Mouse (Mus musculus) limb, embryonic 13.5 days (tissue): ENCODE results near the gene Nat8f4. TPM values are rescaled to one million over a fixed set of nuclear protein-coding genes. Genes with fewer than 3 reads are reported as not detected.

Source experiments
- ATAC-seq: fragments of 200-750 bp; cut with Nextera tagmentation; 2 replicates; pipeline ENCODE4 v1.8.0; 2017; ENCODE audit warnings: low read depth, moderate number of reproducible peaks, moderate TSS enrichment; ENCODE audit not compliant: low FRiP score
- H3K27ac ChIP-seq: fragments of 300-500 bp; sonication (generic); 2 replicates; pipeline ENCODE4 v1.5.1; 2015; ENCODE audit warnings: inconsistent platforms, mild to moderate bottlenecking, moderate library complexity
- H3K27me3 ChIP-seq: fragments of 300-500 bp; sonication (generic); 2 replicates; pipeline ENCODE4 v1.6.1; 2015; ENCODE audit warnings: mild to moderate bottlenecking, inconsistent platforms
- H3K36me3 ChIP-seq: fragments of 300-500 bp; sonication (generic); 2 replicates; pipeline ENCODE4 v1.6.1; 2015; ENCODE audit warnings: inconsistent platforms, mild to moderate bottlenecking, moderate library complexity
- H3K4me1 ChIP-seq: fragments of 300-500 bp; sonication (generic); 2 replicates; pipeline ENCODE4 v1.6.1; 2015; ENCODE audit warnings: inconsistent platforms
- H3K4me2 ChIP-seq: fragments of 300-500 bp; sonication (generic); replicated peaks from 2 replicates; pipeline ENCODE4 v1.6.1; 2015; ENCODE audit warnings: inconsistent platforms, mild to moderate bottlenecking, moderate library complexity
- H3K4me3 ChIP-seq: fragments of 300-500 bp; sonication (generic); 2 replicates; pipeline ENCODE4 v1.5.1; 2015; ENCODE audit warnings: moderate library complexity, mild to moderate bottlenecking, inconsistent platforms
- H3K9ac ChIP-seq: fragments of 300-500 bp; sonication (generic); 2 replicates; pipeline ENCODE4 v1.6.1; 2015; ENCODE audit warnings: mild to moderate bottlenecking, inconsistent platforms
- H3K9me3 ChIP-seq: fragments of 300-500 bp; sonication (generic); 2 replicates; pipeline ENCODE4 v1.6.1; 2016; ENCODE audit warnings: inconsistent platforms
- WGBS: fragments of 180-500 bp; shearing (Covaris S2); methylation state at CpG from one replicate; pipeline ENCODE4 v1.1.7; 2015; 5-methylcytosine and 5-hydroxymethylcytosine counted together
- polyA plus RNA-seq: library from polyadenylated mRNA; unstranded; fragments of >200 nt; fragmentation: Nextera tagmentation; extraction: Ambion mirVana; gene quantifications from 2 replicates; pipeline ENCODE4 v1.2.1, GENCODE M21; 2015

Gene Nat8f4
- polyA plus RNA-seq, 1 experiment from 2014 or later = 2.5 TPM

- 89% methylated on average over 3 of the region's 3 CpGs for WGBS
- Histone ChIP-seq H3K4me3 (no peak overlapping the region), H3K27ac (no peak overlapping the region), H3K4me1 (no peaks in the 10 kb centered on the region), H3K9me3 (no peaks in the 10 kb centered on the region), H3K9ac (no peak overlapping the region), H3K27me3 (no peaks in the 10 kb centered on the region), H3K4me2 (no peak overlapping the region), H3K36me3 (no peaks in the 10 kb centered on the region)
- no peak for ATAC-seq
These were observed 43.4 kb downstream of the Nat8f4 start for GRCm38 (mm10) chr6:85861247-85861646.

DNA sequence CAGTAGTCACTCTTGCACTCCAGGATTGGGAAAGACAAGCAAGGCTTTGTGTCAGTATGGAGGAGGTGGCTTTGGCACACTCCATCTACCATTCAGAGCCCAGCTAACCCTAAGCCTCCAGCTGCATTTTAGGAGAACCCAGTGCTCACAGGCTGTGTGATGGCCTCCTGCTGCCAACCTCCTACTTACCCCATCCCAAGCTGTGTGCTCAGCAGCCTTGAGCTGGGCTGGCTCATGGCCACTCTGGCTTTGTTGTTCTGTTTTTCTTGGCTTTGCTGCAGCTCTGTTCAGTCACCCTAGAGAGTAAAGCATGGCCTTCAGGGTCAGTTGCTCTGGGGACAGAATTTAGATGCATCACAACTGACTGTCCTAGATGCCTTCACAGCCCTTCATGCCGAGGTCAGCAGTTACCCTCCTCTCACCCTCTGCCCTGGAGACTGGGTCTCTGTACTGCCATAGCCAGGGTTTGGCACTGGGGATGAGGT lies 48.4 kb downstream of the Nat8f4 start:
- no peaks in the 10 kb centered on the region for H3K36me3 ChIP-seq
- no peak; the same call in 1 of the 2 replicates for ATAC-seq
- no peak overlapping the region for H3K9ac ChIP-seq
- no peaks in the 10 kb centered on the region for H3K9me3 ChIP-seq
- H3K4me2 ChIP-seq = no peak overlapping the region
- no peaks in the 10 kb centered on the region for H3K27me3 ChIP-seq
- no peak overlapping the region for H3K27ac ChIP-seq
- 76% methylated on average over 1 of the region's 1 CpGs for WGBS
- H3K4me3 ChIP-seq = no peak overlapping the region
- H3K4me1 ChIP-seq = no peaks in the 10 kb centered on the region

GRCm38 (mm10) chr6:85853481-85853880 lies 51.2 kb downstream of the Nat8f4 start:
- no peaks in the 10 kb centered on the region for H3K4me1 ChIP-seq
- 80% methylated on average over 3 of the region's 3 CpGs for WGBS
- no peak overlapping the region for H3K4me3 ChIP-seq
- no peaks in the 10 kb centered on the region for H3K9me3 ChIP-seq
- H3K36me3 ChIP-seq = no peaks in the 10 kb centered on the region
- H3K9ac ChIP-seq = no peak overlapping the region
- ATAC-seq = no peak
- no peak overlapping the region for H3K4me2 ChIP-seq
- H3K27ac ChIP-seq = no peak overlapping the region
- H3K27me3 ChIP-seq = no peaks in the 10 kb centered on the region

DNA sequence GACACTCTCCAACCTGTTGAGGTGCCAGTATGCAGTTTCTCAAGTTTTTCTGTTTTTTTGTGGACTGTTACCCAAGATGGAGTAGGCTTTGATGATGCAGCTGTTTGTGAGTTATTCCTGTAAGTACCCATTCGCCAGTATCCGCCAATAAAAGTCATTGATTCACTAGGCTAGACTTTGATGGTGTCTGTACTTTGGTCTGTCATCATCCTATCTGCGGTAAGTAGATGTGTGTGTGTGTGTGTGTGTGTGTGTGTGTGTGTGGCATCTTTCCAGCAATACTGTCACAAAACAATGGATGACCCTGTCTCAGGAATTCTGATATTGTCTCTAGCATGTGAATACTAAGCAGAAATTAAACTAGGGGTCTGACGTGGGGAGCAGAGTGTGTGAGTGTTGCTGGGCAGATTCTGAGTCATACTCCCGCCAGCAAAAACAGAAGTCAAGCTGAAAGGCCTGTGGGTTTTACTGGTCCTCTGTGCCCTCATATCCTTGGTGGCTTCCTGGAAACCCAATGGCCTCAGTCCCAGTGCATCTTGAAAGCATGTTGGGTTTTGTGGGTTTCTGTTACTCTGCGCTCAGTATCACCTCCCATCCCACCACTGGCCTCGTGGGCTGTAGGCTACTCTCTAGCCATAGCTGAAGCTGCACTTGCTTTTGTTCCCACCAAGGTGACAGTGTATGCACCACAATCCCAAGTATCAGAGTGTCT lies 53.5 kb downstream of the Nat8f4 start:
- H3K27ac ChIP-seq = no peak overlapping the region
- H3K4me2 ChIP-seq = no peak overlapping the region
- H3K9ac ChIP-seq = no peak overlapping the region
- H3K4me3 ChIP-seq = no peak overlapping the region
- H3K9me3 ChIP-seq = no peaks in the 10 kb centered on the region
- no peak for ATAC-seq
- WGBS = 91% methylated on average over 7 of the region's 7 CpGs
- H3K36me3 ChIP-seq = no peaks in the 10 kb centered on the region
- no peaks in the 10 kb centered on the region for H3K27me3 ChIP-seq
- no peaks in the 10 kb centered on the region for H3K4me1 ChIP-seq

DNA sequence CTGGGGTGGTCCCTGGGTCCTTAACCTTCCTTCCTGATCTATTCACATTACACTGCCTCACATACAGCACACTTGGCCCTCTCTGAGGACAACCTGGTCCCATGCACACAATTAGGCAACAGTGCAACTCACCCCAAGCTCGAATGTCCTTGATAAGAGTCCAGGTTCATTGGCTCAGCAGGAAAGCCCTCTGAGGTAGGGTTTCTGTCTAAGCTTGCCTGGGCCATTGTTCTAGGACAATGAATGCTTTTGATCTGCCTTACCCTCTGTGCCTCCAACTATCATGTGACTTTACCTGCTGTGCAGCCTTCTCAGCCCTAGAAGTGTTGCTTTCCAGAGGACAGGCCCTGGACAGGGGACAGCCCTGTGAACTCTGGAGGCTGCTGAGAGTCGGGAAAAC lies 55.4 kb downstream of the Nat8f4 start:
- no peak overlapping the region for H3K27ac ChIP-seq
- ATAC-seq = no peak
- 47% methylated on average over 2 of the region's 2 CpGs for WGBS

More for the DNA sequence above, 55.4 kb downstream of the Nat8f4 start:
- Histone ChIP-seq H3K36me3 (no peaks in the 10 kb centered on the region), H3K27me3 (no peaks in the 10 kb centered on the region), H3K4me2 (no peak overlapping the region), H3K4me3 (no peak overlapping the region), H3K9me3 (no peaks in the 10 kb centered on the region), H3K9ac (no peak overlapping the region), H3K4me1 (no peaks in the 10 kb centered on the region)

Other genes with a start within 250 kb of the Nat8f4 start
- gene Nat8f7, start 191.7 kb downstream of the Nat8f4 start, polyA plus RNA-seq = not detected in 2 replicates
- gene Nat8f3, start 139.1 kb downstream of the Nat8f4 start, polyA plus RNA-seq = 0.11 TPM in 2 replicates
- not detected in 2 replicates for gene Nat8f6, start 83.9 kb downstream of the Nat8f4 start, polyA plus RNA-seq
- not detected in 2 replicates for gene Nat8f5, start 83.9 kb downstream of the Nat8f4 start, polyA plus RNA-seq
- gene Nat8, start 72.8 kb downstream of the Nat8f4 start, polyA plus RNA-seq = 0.17 TPM in 1 of 2 replicates, not detected in the other
- not detected in 2 replicates for gene Nat8f2, start 35.7 kb downstream of the Nat8f4 start, polyA plus RNA-seq
- gene Tprkb, start 7.0 kb upstream of the Nat8f4 start, polyA plus RNA-seq = 38.4 and 38.8 TPM in 2 replicates
- gene Nat8f1, start 10.8 kb upstream of the Nat8f4 start, polyA plus RNA-seq = 6.9 and 7.8 TPM in 2 replicates
- 41.3 and 51.1 TPM in 2 replicates for gene Dusp11, start 56.8 kb upstream of the Nat8f4 start, polyA plus RNA-seq
- not detected in 2 replicates for gene Figla, start 111.3 kb upstream of the Nat8f4 start, polyA plus RNA-seq
- gene Add2, start 123.8 kb upstream of the Nat8f4 start, polyA plus RNA-seq = 4.1 and 5.4 TPM in 2 replicates